Mouse (Mus musculus) ES-CJ7 (cell line): ENCODE measurements at regions not wholly inside any gene's neighbourhood (a gene's known extent, or its start where the extent isn't known, plus 50 kb on each side); places are given as distances from the start of the nearest gene placed in this dataset.
A peak's percentile ranks its signal among the peaks of the same experiment; 100 is the strongest.

ENCODE experiments used
- DNase-seq: peaks from one replicate; pipeline ENCODE4 v3.0.0; 2011; ENCODE audit warnings: low read depth, low spot score

DNA sequence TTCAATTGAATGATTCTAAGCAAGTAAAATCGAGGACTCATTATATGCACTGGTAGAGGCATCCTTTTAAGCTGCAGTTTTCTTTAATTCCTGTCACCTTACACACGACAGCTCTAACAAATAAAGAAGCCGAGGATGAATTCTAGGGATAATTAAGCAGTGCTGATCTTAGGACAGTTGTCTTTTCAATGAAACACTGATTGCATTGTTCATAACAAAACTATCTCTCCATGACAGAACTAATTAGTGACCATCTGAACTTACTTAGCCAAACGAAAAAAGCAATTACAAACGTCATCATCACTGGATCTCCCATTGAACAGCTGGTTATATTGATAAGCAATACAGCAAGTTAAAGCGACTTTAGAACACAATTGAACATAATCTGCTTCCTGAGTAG is 1579.7 kb upstream of the G6pd2 start:
- no peak for DNase-seq

DNA sequence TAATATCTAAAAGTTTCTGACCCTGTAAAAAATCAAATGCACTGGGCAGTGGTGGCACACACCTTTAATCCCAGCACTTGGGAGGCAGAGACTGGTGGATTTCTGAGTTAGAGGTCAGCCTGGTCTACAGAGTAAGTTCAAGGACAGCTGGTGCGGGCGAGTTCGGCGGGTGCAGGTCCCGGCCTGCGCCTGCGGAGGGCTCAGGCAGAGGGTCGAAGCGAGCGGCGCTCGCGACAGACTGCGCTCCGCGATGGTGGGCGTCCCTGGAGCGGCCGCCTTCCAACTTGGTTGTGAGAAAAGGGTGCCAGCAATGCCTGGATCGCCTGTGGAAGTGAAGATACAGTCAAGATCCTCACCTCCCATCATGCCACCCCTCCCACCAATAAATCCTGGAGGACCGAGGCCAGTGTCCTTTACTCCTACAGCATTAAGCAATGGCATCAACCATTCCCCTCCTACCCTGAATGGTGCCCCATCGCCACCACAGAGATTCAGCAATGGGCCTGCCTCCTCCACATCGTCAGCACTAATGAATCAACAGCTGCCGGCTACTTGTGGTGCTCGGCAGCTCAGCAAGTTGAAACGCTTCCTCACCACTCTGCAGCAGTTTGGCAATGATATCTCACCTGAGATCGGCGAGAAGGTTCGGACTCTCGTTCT is 1577.3 kb upstream of the G6pd2 start:
- DNase-seq = peak; percentile 4

DNA sequence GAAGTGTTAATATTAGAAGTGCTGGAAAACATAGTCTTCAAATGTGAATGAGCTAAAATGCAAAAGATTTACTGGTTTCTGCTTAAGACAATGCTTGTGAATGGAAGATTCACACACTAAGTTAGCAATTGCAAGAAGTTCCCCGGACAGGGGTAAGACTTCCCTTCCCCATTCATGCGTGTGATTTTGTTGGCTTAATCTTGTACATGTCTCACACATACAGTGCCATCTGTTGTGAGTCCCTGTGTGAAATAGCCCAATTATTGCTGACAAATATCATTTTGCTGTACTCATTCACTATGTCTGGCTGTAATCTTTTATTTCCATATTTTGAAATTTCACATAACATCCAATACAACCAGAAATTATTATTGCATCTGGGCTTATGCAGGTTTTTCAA is 1564.4 kb upstream of the G6pd2 start:
- DNase-seq = no peak

DNA sequence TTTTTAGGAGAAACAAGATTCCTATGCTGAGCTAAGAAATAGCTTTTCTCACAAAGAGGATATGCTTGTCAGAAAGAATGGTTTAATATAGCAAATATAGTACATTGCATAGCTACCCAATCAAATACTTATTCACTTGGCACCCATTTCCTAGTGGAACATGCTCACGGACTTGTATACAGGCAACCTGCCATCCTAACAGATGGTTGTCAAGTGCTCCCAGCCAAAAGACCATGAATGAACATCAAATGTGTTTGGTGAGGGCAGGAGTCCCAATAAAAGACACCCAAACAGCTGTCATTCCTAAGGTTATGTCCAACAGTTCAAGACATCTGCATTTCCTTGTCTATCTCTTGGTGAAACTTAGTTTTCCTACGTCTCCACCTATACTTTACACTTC is 1531.9 kb upstream of the G6pd2 start:
- no peak for DNase-seq
